ENCODE assay signal across 10 mouse cellular contexts in genomic region chr15:94409832-94410231, GRCm38 (mm10). TPM values are rescaled to one million over a fixed set of nuclear protein-coding genes. Genes with fewer than 3 reads are reported as not detected.
DNase-seq lines count a peak whose midpoint lies in the region; ATAC-seq and TF ChIP-seq lines count a peak whose summit lies in the region.
"Had no signal": no experiment of that assay in that cellular context is flagged by ENCODE, and none has a peak within 500 bp of the region (broad histone marks: within the 10 kb centered on the region; RNA-seq: fewer than 3 reads in every experiment).

No protein-coding gene starts in this region.

- ATAC-seq in forebrain, postnatal 0 days = peak; percentile 92
- no peak; the same call in 1 of the 2 replicates for ATAC-seq in midbrain, postnatal 0 days (ENCODE audit: low FRiP score)
- no peak for ATAC-seq in megakaryocyte, adult 5-6 weeks (ENCODE audit: poor library complexity, severe bottlenecking)
- ATAC-seq in heart, embryonic 11.5 days (replicated peaks; ENCODE audit: insufficient number of reproducible peaks, low FRiP score, low TSS enrichment) = no peak

- H3K9ac ChIP-seq in forebrain, postnatal 0 days = no peak overlapping the region
- no peak overlapping the region for H3K9ac ChIP-seq in midbrain, postnatal 0 days (replicated peaks; ENCODE audit: low read length, poor library complexity, severe bottlenecking)
- H3K9ac ChIP-seq in heart, embryonic 11.5 days (ENCODE audit: low read depth, low read length) = no peak overlapping the region
- H3K9ac ChIP-seq: heart, embryonic 12.5 days had no signal

- H3K27ac ChIP-seq in forebrain, postnatal 0 days (ENCODE audit: low read depth, low read length) = peak overlapping the region; percentile 64
- H3K27ac ChIP-seq in midbrain, postnatal 0 days (ENCODE audit: low read depth, low read length) = no peak overlapping the region
- H3K27ac ChIP-seq in heart, embryonic 11.5 days (ENCODE audit: low read depth, low read length) = no peak overlapping the region

- no peak overlapping the region for H3K4me3 ChIP-seq in forebrain, postnatal 0 days (ENCODE audit: low read depth, low read length)
- no peak overlapping the region for H3K4me3 ChIP-seq in midbrain, postnatal 0 days (ENCODE audit: low read depth, low read length)
- no peak overlapping the region for H3K4me3 ChIP-seq in heart, embryonic 11.5 days (ENCODE audit: low read depth, low read length)
- H3K4me3 ChIP-seq: heart, embryonic 12.5 days had no signal

- DNase-seq in cerebellum, postnatal 14 days = peak; percentile 64 to 65
- DNase-seq in cerebellum, postnatal 36 days = no peak
- DNase-seq in forebrain, postnatal 0 days = peak; percentile 91
- DNase-seq in layer of hippocampus, postnatal 36 days = peak; percentile 71 to 76
- DNase-seq in midbrain, postnatal 0 days (ENCODE audit: low spot score) = peak; percentile 86
- no peak for DNase-seq in B cell, adult 2 months
- DNase-seq: kidney, postnatal 36 days had no signal

- WGBS in forebrain, postnatal 0 days = 21% methylated on average over 7 of the region's 7 CpGs
- WGBS in midbrain, postnatal 0 days = 29% methylated on average over 7 of the region's 7 CpGs
- 80% methylated on average over 7 of the region's 7 CpGs for WGBS in heart, embryonic 11.5 days (ENCODE audit: insufficient replicate concordance)

- H3K27me3 ChIP-seq in forebrain, postnatal 0 days (ENCODE audit: insufficient read depth, low read length) = 0 out of 2 replicates have a peak, but pooled peaks cover 3% of the 10 kb centered on the region
- peaks cover 9% of the 10 kb centered on the region for H3K27me3 ChIP-seq in midbrain, postnatal 0 days (ENCODE audit: insufficient read depth, low read length)
- H3K27me3 ChIP-seq in heart, embryonic 11.5 days (ENCODE audit: control insufficient read depth, insufficient read depth, low read length) = 0 out of 2 replicates have a peak, but pooled peaks cover 6% of the 10 kb centered on the region

- no peak for TF ChIP-seq CTCF in forebrain, postnatal 0 days (IDR thresholded peaks at IDR 0.05; ENCODE audit: low read depth)
- TF ChIP-seq CTCF in midbrain, postnatal 0 days (IDR thresholded peaks at IDR 0.05) = no peak

- H3K9me3 ChIP-seq in forebrain, postnatal 0 days (ENCODE audit: low read length) = no peaks in the 10 kb centered on the region
- H3K9me3 ChIP-seq in midbrain, postnatal 0 days (ENCODE audit: low read length) = no peaks in the 10 kb centered on the region
- no peaks in the 10 kb centered on the region for H3K9me3 ChIP-seq in heart, embryonic 11.5 days (replicated peaks; ENCODE audit: control insufficient read depth, low read length)
- H3K9me3 ChIP-seq: heart, embryonic 12.5 days had no signal

- peak overlapping the region; percentile 35 for H3K4me2 ChIP-seq in forebrain, postnatal 0 days (ENCODE audit: low read depth)
- H3K4me2 ChIP-seq in midbrain, postnatal 0 days (ENCODE audit: low read depth, low read length, poor library complexity, severe bottlenecking) = peak overlapping the region; percentile 26; the same call in 1 of the 2 replicates
- no peak overlapping the region for H3K4me2 ChIP-seq in heart, embryonic 11.5 days
- H3K4me2 ChIP-seq: heart, embryonic 12.5 days had no signal

- H3K4me1 ChIP-seq in forebrain, postnatal 0 days (ENCODE audit: insufficient read depth) = 0 out of 2 replicates have a peak, but pooled peaks cover 5% of the 10 kb centered on the region
- H3K4me1 ChIP-seq in midbrain, postnatal 0 days (ENCODE audit: insufficient read depth, low read length) = peaks cover 8% of the 10 kb centered on the region; the same call in 1 of the 2 replicates
- no peaks in the 10 kb centered on the region for H3K4me1 ChIP-seq in heart, embryonic 11.5 days (ENCODE audit: control insufficient read depth, insufficient read depth, low read length)
- H3K4me1 ChIP-seq: heart, embryonic 12.5 days had no signal

- no peaks in the 10 kb centered on the region for H3K36me3 ChIP-seq in forebrain, postnatal 0 days (ENCODE audit: insufficient read depth)
- H3K36me3 ChIP-seq in midbrain, postnatal 0 days (ENCODE audit: insufficient read depth, low read length) = no peaks in the 10 kb centered on the region
- no peaks in the 10 kb centered on the region for H3K36me3 ChIP-seq in heart, embryonic 11.5 days (ENCODE audit: control insufficient read depth, insufficient read depth, low read length)
- H3K36me3 ChIP-seq: heart, embryonic 12.5 days had no signal

RNA-seq across cellular contexts. Expression of gene Adamts20, which starts 55.4 kb away (rescaled TPM):
- total RNA-seq in forebrain, postnatal 0 days (2014; rRNA removed) = 5.6 and 7.2 TPM in 2 replicates
- polyA plus RNA-seq in forebrain, postnatal 0 days (2015; fragmentation: Nextera tagmentation; extraction: Ambion mirVana) = 2.2 and 2.3 TPM in 2 replicates
- 10 to 100 TPM; 12.0 to 16.3 TPM for total RNA-seq in layer of hippocampus, postnatal 36 days (2021)
- total RNA-seq in midbrain, postnatal 0 days (2014; rRNA removed) = 5.8 and 6.7 TPM in 2 replicates
- polyA plus RNA-seq in midbrain, postnatal 0 days (2015; fragmentation: Nextera tagmentation; extraction: Ambion mirVana) = 1.8 and 3.0 TPM in 2 replicates
- not detected in 2 replicates for total RNA-seq in megakaryocyte, adult 5-6 weeks (2015)
- not detected in 2 replicates for total RNA-seq in megakaryocyte, adult 5-6 weeks (2017)
- polyA plus RNA-seq in heart, embryonic 11.5 days (2014; fragmentation: Nextera tagmentation; extraction: Ambion mirVana) = 1.6 and 1.7 TPM in 2 replicates

Comparison
In these comparisons a context has a peak if more than half of its experiments do, and no peak if none do; other contexts are left out.
1. DNase-seq: peak in cerebellum, postnatal 14 days (2 of 2), forebrain, postnatal 0 days (single experiment), layer of hippocampus, postnatal 36 days (2 of 2) and midbrain, postnatal 0 days (single experiment); none in cerebellum, postnatal 36 days (0 of 2) and B cell, adult 2 months (0 of 2).